Mouse (Mus musculus) ES-E14 (cell line): ENCODE measurements around the gene Scd4.

ENCODE experiments used
- CHD2 ChIP-seq: IDR thresholded peaks from 2 replicates; pipeline ENCODE4 v1.6.1; 2014; ENCODE audit warnings: mild to moderate bottlenecking, low read depth, low read length, inconsistent platforms
- HCFC1 ChIP-seq: IDR thresholded peaks from 2 replicates; pipeline ENCODE4 v1.6.1; 2012; ENCODE audit warnings: low read length, inconsistent platforms, borderline replicate concordance; ENCODE audit not compliant: insufficient read depth
- MAFK ChIP-seq: IDR thresholded peaks from 2 replicates; pipeline ENCODE4 v1.6.1; 2014; ENCODE audit warnings: mild to moderate bottlenecking, low read depth, low read length, inconsistent platforms; ENCODE audit not compliant: insufficient read depth

- TF ChIP-seq CHD2 (no peak), MAFK (no peak), HCFC1 (no peak)
These were observed 19.8 kb upstream of the Scd4 start for GRCm38 (mm10) chr19:44313066-44313465.
